Mouse (Mus musculus): ENCODE measurements around the gene Glb1l.

Glb1l gene

GRCm38 (mm10) chr1:75231224-75231623 is 20.6 kb upstream of the Glb1l start:
- DNase-seq: no peak

DNA sequence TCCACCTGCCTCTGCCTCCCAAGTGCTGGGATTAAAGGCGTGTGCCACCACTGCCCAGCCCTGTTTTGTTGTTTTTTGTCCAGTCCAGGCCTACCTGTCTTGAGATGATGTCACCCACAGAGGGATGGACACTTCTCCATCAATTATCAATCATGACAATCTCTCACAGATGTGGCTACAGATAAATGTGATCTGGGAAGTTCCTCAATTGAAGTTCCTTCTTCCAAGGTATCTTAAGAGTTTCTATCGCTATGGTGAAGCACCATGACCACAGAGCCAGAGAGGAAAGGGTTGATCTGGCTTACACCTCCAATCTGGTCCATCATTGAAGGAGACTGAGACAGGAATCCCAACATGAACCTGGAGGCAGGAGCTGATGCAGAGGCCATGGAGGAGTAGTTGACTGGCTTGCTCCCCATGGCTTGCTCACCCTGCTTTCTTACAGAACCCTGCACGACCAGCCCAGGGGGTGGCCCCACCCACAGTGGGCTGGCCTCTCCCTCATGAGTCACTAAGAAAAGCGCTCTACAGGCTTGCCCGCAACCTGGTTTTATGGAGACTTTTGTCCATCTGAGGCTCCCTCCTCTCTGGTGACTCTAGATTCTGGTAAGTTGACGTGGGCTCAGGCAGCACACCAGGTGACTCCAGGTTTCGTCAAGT is 19.9 kb upstream of the Glb1l start:
- no peak for DNase-seq

- no peak for DNase-seq
Measured at GRCm38 (mm10) chr1:75229158-75229557, 18.5 kb upstream of the Glb1l start.

DNA sequence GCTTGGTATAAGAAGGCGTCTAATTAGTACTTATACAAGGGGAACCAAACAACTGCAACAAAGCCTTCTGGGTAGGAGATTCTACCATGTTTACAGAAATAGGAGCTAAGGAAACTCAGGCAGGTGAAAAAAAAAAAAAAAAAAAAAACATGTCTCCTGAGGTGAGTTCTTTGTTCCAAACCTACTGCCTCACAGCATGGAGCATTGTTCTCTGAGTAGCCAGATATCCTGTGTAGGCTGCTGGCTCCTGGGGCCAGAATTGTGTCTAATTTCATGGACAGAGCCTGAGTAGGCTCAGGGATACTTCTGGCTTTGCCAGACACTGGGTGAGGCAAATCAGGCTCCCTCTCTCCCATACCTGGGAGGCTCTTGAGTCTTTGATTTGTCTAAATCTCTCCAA is 17.0 kb upstream of the Glb1l start:
- no peak for DNase-seq

- DNase-seq: no peak
Measured at GRCm38 (mm10) chr1:75226138-75226537, 15.5 kb upstream of the Glb1l start.

DNA sequence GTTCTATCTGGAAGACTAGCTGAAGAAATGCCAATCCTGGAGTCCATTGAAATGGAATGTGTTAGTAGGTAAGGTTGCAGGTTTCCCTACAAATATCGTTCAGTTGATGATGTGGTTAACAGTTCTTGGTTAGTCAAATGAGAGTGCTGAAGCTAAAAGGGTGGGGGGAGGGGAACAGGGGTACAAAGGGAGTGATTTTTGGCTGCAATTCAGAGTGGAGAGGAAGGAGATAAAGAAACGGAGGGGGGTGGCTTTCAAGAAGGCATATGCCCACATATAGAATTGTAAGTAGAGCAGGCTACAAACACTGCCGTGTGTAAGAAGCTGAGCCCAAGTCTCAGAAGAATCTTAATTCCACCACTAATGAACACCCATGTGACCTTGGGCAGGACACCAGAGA is 14.9 kb upstream of the Glb1l start:
- DNase-seq: no peak

DNA sequence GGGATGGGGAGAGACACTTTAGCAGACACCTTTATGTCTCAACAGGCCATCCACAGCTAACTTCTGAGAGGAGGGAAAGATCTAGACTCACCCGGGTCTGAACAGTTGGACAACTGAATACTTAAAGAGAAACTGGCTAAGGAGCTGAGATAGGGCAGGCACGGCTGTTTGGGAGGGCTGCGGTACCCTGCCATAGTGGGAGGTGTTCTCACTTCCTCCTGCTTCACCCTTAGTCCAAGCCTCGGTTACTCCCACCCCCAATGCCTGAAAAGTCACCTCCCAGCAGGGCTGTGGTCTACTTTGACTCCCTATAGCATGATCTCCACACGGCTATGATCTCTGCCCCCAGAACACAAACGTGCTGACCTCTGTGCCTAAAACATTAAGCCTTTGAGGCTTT is 12.9 kb upstream of the Glb1l start:
- DNase-seq: peak; percentile 44 to 46

GRCm38 (mm10) chr1:75222926-75223325 is 12.3 kb upstream of the Glb1l start:
- peak; percentile 42 to 51 for DNase-seq

DNA sequence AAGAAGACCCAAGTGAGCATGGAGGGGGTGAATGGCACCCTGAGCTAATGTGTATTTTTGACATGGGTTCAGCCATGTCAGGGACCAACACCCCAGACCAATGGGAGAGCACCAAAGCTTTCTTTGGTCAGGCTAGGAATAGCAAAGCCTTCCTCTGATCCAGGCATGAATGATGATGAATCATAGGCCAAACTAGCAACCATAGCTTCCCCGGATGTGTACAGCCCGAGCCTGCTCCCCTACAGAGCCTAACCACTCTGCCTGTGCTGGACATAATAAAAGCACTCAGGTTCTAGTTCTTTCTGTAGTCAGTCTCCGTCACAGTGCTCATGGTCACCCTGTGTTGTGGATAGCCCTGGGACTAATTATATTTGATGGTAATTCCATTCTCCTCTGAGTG is 10.9 kb upstream of the Glb1l start:
- DNase-seq: no peak

- DNase-seq: no peak
Measured at GRCm38 (mm10) chr1:75219531-75219930, 8.9 kb upstream of the Glb1l start, which contains the start of gene Tuba4a. TSS of gene Tuba4a (minus strand) at chr1:75219865.

DNA sequence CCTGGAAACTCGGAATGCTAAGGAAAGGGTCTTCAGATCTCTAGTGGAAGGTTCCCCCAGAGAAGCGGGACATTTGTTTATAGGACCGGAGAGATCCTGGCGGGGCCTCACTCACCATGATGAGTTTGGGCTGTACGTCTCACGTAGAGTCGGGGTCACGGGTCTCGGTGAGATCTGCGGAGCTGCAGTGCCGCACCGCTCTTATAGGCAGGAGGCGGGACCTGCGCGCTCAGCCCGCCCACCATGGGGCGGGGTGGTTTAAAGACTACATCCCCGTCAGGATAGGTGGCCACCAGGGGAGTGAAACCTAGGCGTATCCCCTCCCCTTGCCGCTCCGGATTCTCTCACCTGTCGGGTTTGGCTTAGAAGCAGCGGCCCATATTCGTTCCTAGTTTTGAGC is 8.5 kb upstream of the Glb1l start:
- DNase-seq: peak; percentile 96 to 98

GRCm38 (mm10) chr1:75218227-75219001 is 7.8 kb upstream of the Glb1l start:
- DNase-seq: peak; percentile 69 to 74

DNA sequence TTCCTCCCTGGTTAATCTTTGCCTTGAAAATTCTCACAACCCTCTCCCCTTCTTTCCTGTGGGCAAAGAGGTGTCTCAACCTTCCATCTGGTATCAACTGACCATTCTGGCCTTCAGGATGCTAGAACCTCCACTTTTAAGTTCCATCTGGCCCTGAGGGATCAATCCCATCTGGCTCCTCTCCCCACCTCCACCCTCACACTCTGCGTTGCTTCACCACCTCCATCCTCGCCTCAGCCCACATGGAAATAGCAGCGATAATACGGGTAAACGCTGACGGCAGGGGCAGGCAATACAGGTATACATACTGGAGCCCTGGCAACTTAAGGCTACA is 7.2 kb upstream of the Glb1l start:
- no peak for DNase-seq

GRCm38 (mm10) chr1:75216797-75217585 is 6.4 kb upstream of the Glb1l start:
- no peak for DNase-seq

DNA sequence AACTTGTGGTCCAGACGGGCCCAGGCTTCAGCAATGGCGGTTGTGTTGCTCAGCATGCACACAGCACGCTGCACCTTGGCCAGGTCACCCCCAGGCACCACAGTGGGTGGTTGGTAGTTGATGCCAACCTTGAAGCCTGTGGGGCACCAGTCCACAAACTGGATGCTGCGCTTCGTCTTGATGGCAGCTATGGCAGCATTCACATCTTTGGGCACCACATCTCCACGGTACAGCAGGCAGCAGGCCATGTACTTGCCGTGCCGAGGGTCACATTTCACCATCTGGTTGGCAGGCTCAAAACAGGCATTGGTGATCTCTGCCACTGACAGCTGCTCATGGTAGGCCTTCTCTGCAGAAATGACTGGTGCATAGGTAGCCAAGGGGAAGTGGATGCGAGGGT is 5.2 kb upstream of the Glb1l start:
- DNase-seq: no peak

- DNase-seq: no peak
Measured at GRCm38 (mm10) chr1:75214886-75215285, 4.3 kb upstream of the Glb1l start.

GRCm38 (mm10) chr1:75214442-75214841 is 3.8 kb upstream of the Glb1l start:
- no peak for DNase-seq

GRCm38 (mm10) chr1:75213096-75213495 is 2.5 kb upstream of the Glb1l start:
- DNase-seq: no peak

DNA sequence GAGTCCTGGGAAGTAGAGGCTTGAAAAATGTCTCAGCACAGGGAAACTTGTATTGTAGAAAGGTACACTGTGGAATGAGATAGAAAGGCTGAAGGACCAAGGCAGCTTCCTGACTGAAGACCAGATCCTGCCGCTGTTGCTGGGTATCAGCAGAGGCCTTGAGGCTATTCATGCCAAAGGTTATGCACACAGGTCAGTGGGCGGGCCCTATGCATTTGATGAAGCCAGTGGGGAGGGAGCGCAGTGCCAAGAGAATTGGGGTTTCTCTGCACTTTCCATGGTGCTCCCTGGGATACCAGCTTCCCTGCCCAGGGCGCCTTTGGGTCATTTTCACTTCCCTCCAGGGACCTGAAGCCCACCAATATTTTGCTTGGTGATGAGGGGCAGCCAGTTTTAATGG is 1.9 kb upstream of the Glb1l start:
- no peak for DNase-seq

DNA sequence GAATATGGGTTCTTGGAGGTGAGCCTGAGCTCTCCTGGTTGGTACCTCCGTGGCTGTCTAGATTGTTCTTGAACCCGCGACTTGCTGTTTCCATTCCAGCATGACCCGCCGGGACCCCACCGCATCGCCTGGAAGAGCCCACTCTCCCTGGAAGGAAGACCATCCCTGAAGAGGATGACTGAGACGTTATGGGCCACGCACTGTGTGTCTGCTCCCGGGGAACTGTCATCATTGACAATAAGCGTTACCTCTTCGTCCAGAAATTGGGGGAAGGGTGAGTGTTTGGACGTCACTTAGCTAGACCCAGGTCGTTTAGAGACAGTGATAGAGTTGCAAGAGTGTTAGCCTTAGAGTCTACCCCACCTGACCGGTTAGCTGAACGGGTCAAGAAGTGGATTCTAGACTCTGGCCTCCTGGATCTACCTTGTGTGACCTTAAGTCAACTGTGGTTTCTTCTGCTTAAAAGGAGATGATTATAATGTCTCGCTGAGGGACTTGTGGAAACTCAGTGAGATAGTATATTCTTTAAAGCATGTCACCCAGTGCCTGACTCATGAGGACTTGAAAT is 612 bp upstream of the Glb1l start:
- no peak for DNase-seq

DNA sequence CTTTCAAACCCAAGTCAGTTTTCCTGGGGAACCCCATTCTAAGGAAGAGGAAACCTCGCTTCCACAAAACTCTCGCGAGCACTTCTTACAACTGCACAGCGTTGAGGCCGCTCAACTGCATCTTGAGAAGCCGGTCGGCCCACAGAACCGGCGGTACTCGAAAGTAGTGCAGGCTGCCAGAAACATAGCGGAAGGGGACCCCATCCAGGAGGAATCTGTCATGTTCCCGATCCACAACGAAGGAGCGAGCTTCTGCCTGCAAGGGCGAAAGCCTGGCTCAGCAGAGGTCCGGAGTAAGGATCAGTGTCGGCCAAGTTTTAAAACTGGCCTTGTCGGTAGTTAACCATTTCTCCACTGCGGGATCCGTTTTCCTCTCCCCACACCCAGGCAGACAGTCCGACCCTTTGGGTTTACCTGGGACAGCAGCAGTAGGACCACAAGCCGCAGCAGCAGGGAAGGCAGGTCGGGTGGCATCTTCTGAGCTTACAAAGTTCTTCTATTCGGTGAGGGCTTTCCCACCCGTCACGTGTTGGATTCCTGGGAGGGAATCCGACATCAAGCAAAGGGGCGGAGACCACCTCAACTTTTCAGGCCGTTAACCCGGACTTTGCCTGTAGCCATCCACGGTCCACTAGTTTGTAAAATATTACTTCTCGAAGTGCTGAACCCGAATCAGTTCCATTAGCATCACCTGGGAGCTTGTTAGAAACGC is 1.5 kb downstream of the Glb1l start:
- peak; percentile 25 to 38 for DNase-seq

DNA sequence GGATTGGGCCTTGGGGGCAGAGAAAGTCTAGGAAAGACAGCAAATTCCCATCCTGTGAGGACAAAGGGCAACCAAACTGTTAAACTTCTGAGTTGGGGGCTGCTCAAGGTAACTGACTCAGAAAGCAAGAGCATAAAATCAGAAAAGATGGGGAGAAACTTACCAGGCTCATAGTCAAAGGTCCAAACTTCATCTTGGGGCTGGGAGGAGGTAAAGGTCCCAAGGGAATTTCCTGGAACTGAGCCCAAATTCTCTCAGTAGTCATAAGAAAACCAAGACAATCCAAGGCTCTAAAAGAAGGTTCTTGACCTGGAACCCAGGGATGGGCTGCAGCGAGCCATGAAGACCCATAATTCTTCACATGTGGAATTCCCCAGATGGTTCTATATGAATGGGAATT is 9.4 kb downstream of the Glb1l start:
- no peak for DNase-seq

- DNase-seq: peak in 1 of 2 experiments; percentile 42
Measured at GRCm38 (mm10) chr1:75192452-75192851, 18.2 kb downstream of the Glb1l start.

Measured in thymus, postnatal 36 days (tissue).